Mouse (Mus musculus) embryonic facial prominence, embryonic 10.5 days (tissue): ENCODE measurements around the gene Plcb4. TPM values are rescaled to one million over a fixed set of nuclear protein-coding genes. Genes with fewer than 3 reads are reported as not detected.

ENCODE experiments used
- DNase-seq: peaks from one replicate; pipeline ENCODE4 v3.0.0-alpha.2; 2017; ENCODE audit warnings: low spot score
- H3K27ac ChIP-seq: fragments of 300-500 bp; sonication (generic); replicated peaks from 2 replicates; pipeline ENCODE4 v1.5.1; 2016; ENCODE audit warnings: mild to moderate bottlenecking
- H3K27me3 ChIP-seq: fragments of 300-500 bp; sonication (generic); replicated peaks from 2 replicates; pipeline ENCODE4 v1.6.1; 2016; ENCODE audit warnings: low read depth, mild to moderate bottlenecking; ENCODE audit not compliant: poor library complexity, severe bottlenecking
- H3K36me3 ChIP-seq: fragments of 300-500 bp; sonication (generic); replicated peaks from 2 replicates; pipeline ENCODE4 v1.6.1; 2016; ENCODE audit warnings: mild to moderate bottlenecking, moderate library complexity
- H3K4me1 ChIP-seq: fragments of 300-500 bp; sonication (generic); 2 replicates; pipeline ENCODE4 v1.6.1; 2016
- H3K4me3 ChIP-seq: fragments of 300-500 bp; sonication (generic); 2 replicates; pipeline ENCODE4 v1.5.1; 2016; ENCODE audit warnings: mild to moderate bottlenecking, moderate library complexity
- H3K9me3 ChIP-seq: fragments of 300-500 bp; sonication (generic); 2 replicates; pipeline ENCODE4 v1.6.1; 2016; ENCODE audit warnings: mild to moderate bottlenecking
- WGBS: fragments of 180-500 bp; shearing (Covaris S2); methylation state at CpG from one replicate; pipeline ENCODE4 v1.1.7; 2016; 5-methylcytosine and 5-hydroxymethylcytosine counted together
- polyA plus RNA-seq: library from polyadenylated mRNA; unstranded; fragments of >200 nt; fragmentation: Nextera tagmentation; extraction: Ambion mirVana; gene quantifications from 2 replicates; pipeline ENCODE4 v1.2.1, GENCODE M21; 2016

Plcb4 gene
- polyA plus RNA-seq, 1 experiment from 2014 or later: 16.1 TPM

DNA sequence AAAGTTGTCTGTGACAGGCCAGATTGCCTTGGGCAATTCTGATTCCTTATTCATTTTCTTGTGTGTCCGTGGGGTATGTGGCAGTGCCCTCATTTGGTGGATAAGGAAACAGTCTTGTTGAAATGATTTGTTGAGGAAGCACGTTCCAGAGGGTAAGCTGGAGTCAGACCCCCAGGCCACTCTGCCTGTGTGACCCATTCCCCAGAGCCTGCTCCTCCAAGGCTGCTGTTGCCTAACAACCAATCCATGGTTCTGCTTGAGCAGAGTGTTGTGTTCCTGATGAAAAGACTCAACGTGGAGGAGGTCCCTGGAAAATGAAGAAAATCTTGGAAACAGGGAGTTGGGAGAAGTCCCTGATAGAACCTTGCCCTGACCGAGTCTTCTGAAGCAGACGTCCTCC, 18.8 kb downstream of the Plcb4 start:
- H3K27me3 ChIP-seq: no peaks in the 10 kb centered on the region
- DNase-seq: no peak
- H3K27ac ChIP-seq: no peak overlapping the region
- H3K4me3 ChIP-seq: no peak overlapping the region
- WGBS: 55% methylated on average over 5 of the region's 5 CpGs
- H3K9me3 ChIP-seq: no peaks in the 10 kb centered on the region
- no peaks in the 10 kb centered on the region for H3K36me3 ChIP-seq
- H3K4me1 ChIP-seq: no peaks in the 10 kb centered on the region

DNA sequence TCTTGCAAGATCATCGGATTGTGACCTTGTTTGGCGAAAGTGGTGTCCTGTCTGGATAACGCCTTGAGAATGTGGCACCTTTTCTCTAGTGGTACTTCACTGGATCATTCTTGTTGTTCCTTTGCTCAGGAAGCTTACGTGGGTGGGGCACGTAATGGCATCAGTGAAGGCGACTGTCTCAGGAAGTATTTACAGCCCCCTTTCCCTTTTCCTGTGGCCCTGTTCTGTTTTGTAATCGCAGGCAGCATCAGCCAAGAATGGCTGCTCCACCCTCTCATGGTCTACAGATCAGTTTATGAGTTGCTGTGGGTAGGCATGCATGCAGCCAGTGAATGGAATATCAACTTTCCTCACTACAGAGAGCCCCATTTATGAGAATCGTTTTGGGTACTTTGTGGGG, 21.2 kb downstream of the Plcb4 start:
- H3K9me3 ChIP-seq: no peaks in the 10 kb centered on the region

DNA sequence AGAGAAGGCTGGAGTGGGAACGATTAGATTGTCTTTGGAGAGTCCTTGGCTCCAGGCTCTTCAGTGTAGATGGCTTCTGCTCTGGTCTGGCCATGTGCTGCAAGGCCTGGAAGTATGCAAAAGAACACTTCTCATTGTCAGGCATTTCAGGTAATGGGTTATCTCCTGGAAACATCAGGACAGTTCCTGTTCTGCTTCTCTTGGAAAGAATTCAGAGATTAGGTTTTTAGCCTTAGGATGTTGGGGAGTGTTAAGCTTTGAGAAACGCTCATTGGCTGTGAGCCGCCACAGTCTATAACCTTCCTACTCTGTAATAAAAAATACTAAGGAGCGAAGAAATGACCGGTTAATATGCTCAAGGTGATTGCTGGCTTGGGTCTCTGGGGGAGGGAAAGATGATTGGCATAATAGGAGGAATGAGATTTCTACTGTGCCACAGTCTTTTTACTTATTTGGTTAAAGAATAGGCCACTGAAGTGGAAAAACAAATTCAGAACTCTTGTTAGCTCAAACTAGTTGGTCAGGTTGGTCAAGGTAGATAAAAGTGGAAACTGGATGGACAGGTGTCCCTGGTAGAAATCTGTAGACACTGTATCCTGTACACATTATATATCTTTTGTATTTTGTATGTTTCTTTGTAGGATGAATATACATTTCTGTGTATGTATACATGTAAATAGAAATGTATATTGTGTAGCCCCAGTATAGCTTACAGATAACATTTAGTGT, 21.8 kb downstream of the Plcb4 start:
- no peak overlapping the region for H3K4me3 ChIP-seq
- H3K4me1 ChIP-seq: 0 out of 2 replicates have a peak, but pooled peaks cover 4% of the 10 kb centered on the region
- DNase-seq: no peak
- H3K27me3 ChIP-seq: no peaks in the 10 kb centered on the region
- no peaks in the 10 kb centered on the region for H3K9me3 ChIP-seq
- no peak overlapping the region for H3K27ac ChIP-seq
- no peaks in the 10 kb centered on the region for H3K36me3 ChIP-seq
- 94% methylated on average over 5 of the region's 5 CpGs for WGBS

More for the DNA sequence above, 21.2 kb downstream of the Plcb4 start:
- Histone ChIP-seq H3K27me3 (no peaks in the 10 kb centered on the region), H3K36me3 (no peaks in the 10 kb centered on the region), H3K4me1 (0 out of 2 replicates have a peak, but pooled peaks cover 4% of the 10 kb centered on the region), H3K4me3 (no peak overlapping the region), H3K27ac (no peak overlapping the region)
- 82% methylated on average over 8 of the region's 8 CpGs for WGBS
- no peak for DNase-seq

DNA sequence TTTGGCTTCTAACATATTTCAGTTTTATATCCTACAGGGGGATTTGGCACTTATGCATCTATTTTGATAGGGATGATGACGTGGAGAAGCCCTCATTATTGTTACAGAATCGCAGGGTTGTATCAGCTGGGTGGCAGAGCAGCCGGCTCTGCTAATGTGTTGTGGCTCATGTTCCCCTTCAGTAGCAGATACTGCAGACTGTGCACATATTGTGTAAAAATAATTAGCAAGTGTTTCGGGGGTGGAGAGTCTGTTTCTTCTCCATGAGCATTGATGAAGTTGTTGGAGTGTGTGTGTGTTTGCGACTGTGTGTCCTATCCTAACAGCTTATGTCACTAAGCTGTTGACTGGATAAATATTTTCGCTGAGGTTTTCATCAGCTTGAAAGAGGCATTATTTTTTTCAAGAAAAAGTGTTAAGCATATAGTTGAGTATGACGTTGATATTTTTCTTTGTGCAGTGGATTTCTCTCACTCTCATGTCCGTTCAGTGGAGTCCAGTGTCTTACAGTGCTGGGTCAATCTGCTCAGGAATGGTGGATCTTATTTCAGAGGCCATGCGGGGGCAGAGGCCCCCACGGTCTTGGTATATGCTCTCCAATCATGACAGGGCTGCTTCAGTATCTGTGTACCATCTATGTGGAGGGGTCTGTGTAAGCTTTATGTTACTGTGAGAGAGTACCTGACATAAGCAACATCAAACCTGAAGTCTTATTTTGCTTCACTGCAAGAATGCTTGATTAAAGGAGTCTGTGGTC, 25.1 kb downstream of the Plcb4 start:
- Histone ChIP-seq H3K4me1 (0 out of 2 replicates have a peak, but pooled peaks cover 4% of the 10 kb centered on the region), H3K36me3 (no peaks in the 10 kb centered on the region), H3K9me3 (no peaks in the 10 kb centered on the region), H3K27ac (no peak overlapping the region), H3K4me3 (no peak overlapping the region), H3K27me3 (no peaks in the 10 kb centered on the region)
- DNase-seq: no peak
- 82% methylated on average over 10 of the region's 10 CpGs for WGBS

DNA sequence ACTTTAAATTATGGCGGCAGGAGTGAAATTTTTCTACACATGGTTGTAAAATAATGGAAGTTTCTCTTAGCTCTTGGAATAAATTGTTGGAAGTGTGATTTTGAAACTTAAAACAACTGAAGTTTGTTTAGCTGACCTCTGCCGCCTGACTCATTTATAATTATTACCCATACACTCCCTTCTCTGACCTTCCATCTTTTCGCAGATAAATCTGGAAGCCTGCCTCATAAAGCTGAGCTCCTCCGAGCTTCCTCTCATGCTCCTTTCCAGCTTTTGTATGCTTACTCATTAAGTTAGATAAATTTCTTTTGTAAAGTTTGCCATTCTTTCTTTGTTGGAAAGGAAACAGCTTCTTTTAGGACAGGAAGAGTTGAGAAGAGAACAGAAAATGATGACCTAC, 27.9 kb downstream of the Plcb4 start:
- WGBS: 88% methylated on average over 4 of the region's 4 CpGs

DNA sequence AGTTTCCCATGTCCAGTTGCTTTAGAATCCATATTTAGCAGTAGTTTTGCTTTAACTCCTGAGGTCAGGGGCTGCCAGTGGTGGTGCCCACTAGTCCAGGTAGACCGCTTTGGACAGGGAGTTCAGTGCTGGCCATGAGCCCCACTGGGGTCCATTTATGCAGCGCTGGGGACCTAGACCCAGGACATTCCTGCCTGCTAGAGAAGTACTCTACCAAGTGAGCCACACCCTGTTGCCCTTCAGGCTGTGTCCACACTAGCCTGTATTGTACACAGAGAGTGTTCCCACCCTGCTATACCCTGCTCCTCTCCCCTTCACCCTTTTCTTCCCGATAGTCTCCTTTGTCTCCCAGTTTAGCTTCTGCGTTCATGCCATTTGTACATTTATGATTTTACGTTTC, 28.8 kb downstream of the Plcb4 start:
- Histone ChIP-seq H3K36me3 (no peaks in the 10 kb centered on the region), H3K27ac (no peak overlapping the region), H3K4me1 (peaks cover 9% of the 10 kb centered on the region), H3K9me3 (no peaks in the 10 kb centered on the region), H3K27me3 (no peaks in the 10 kb centered on the region), H3K4me3 (no peak overlapping the region)
- no peak for DNase-seq
- WGBS: 97% methylated on average over 5 of the region's 5 CpGs

More for the DNA sequence above, 27.9 kb downstream of the Plcb4 start:
- Histone ChIP-seq H3K27ac (no peak overlapping the region), H3K27me3 (no peaks in the 10 kb centered on the region), H3K4me1 (0 out of 2 replicates have a peak, but pooled peaks cover 4% of the 10 kb centered on the region), H3K9me3 (no peaks in the 10 kb centered on the region), H3K4me3 (no peak overlapping the region), H3K36me3 (no peaks in the 10 kb centered on the region)
- no peak for DNase-seq

DNA sequence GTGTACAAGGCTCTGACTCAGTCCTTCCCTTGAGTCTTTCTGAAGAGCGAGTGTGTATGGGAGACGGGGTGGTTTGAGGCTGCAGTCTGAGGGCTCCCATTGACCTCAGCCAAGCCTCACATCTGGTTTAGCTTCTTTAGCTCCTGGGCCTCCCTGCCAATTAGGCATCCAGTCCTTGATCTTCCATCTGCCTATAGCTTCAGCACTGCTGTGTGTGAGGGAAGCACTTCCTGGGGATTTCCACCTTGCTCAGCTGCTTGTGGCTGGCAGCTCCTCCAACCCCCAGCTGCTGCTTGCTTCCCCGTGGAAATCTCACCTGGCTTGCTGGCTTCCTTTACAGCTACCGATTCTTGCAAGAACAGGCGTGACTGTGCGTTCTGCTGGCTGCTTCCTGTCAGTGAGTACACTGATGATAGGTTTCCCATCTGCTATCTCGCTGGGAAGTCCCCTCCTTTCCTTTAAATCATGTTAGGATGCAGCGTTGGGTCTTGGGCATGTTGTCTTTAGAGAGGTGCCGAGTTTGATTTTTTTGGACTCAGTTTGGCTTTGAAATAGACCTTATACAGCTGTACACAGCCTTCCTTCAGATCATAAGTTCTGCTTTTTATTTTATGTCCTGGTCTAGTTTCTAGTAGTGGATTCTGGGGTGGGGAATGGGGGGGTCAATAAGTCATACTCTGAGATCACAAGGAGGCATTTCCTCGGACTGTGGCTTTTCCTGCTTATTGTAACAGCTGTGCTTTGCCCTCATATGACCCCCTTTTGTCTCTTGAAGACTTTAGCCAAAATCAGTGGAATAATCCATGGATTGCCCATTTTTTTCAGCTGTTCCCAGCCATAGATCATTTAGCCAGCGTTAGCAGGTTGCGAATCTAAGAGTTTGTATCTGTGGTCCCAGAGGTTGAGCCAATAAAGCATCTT, 34.0 kb downstream of the Plcb4 start:
- 53% methylated on average over 12 of the region's 12 CpGs for WGBS
- Histone ChIP-seq H3K27ac (peak overlapping the region; percentile 31; the same call in 1 of the 2 replicates), H3K9me3 (no peaks in the 10 kb centered on the region), H3K4me1 (peaks cover 13% of the 10 kb centered on the region), H3K4me3 (no peak overlapping the region), H3K27me3 (no peaks in the 10 kb centered on the region), H3K36me3 (no peaks in the 10 kb centered on the region)
- peak; percentile 50 for DNase-seq

DNA sequence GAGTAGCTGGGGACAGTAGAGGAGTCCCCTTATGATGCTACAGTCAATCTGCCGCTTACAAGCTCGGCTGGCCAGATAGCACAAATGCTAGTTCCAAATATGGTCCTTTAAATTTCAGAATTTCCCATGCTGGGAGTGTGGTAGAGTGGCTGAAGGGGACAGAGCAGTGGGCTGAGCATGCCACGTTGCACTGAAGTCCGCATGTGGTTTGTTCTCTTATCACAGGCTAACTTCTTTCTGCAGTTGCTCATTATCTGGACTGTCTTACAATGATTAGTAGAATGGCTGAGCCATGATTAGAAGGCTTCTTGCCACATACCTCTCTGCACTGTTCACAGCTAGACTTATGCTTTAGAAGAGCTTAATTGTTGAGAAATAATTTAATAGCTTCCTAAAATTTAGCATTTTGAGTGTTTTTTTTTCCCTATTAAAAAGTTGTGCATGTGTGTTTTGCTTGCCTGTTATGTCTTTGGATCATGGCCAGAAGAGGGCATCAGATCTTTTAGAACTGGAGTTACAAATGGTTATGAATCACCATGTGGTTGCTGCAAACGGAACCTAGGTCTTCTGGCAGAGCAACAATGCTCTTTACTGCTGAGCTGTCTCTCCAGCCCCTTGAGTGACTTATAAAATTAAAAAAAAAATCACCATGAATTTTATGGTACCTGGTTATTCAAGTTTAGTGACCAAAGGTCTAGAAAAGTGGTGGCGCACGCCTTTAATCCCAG, 42.0 kb downstream of the Plcb4 start:
- no peak overlapping the region for H3K4me3 ChIP-seq
- DNase-seq: no peak
- WGBS: 92% methylated on average over 7 of the region's 7 CpGs
- H3K36me3 ChIP-seq: no peaks in the 10 kb centered on the region
- no peaks in the 10 kb centered on the region for H3K9me3 ChIP-seq
- no peaks in the 10 kb centered on the region for H3K27me3 ChIP-seq
- H3K4me1 ChIP-seq: no peaks in the 10 kb centered on the region; the same call in 1 of the 2 replicates
- H3K27ac ChIP-seq: no peak overlapping the region

DNA sequence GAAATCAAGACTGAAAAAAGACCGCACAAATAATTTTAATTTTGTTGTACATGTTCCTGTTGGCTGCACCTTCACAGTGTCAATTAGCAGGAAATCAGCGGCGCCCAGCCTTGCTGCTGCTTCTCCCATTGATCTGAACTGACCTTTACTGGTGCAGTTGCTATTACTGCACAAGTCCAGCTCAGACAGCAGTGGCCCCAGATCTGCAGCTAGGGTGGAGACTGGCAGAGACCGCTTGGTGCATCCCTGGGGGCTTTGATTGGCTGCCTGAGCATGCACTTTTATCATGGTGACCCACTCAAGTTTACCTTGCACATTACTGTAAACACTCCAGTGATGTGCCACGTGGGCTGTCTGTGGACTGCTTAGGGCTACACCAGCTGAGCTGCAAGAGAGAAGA, 45.9 kb downstream of the Plcb4 start:
- H3K27ac ChIP-seq: no peak overlapping the region
- H3K9me3 ChIP-seq: no peaks in the 10 kb centered on the region
- H3K4me3 ChIP-seq: no peak overlapping the region
- H3K4me1 ChIP-seq: no peaks in the 10 kb centered on the region; the same call in 1 of the 2 replicates
- no peak for DNase-seq
- WGBS: 90% methylated on average over 5 of the region's 5 CpGs
- H3K36me3 ChIP-seq: no peaks in the 10 kb centered on the region
- no peaks in the 10 kb centered on the region for H3K27me3 ChIP-seq

DNA sequence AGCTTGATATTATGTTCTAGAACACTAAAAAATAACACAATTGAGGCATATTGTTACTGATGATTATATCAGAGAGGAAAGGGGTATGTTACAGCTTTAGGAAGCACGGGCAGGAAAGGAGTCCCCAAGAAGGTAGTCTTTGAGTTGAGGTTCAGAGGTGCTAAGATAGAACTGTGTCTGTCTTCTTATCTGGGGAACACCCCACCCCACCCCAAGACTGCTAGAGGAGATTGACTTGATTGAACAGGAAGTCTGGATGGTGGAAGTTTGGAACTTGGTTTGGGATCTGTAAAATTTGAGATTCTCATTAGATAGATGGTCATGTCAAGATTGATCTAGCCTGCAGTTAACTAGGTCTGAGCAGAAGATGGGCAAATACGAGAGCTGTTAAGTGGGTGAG, 48.5 kb downstream of the Plcb4 start:
- H3K9me3 ChIP-seq: no peaks in the 10 kb centered on the region
- DNase-seq: no peak
- no peak overlapping the region for H3K27ac ChIP-seq
- no peaks in the 10 kb centered on the region for H3K36me3 ChIP-seq
- 91% methylated on average over 2 of the region's 2 CpGs for WGBS
- H3K27me3 ChIP-seq: no peaks in the 10 kb centered on the region
- H3K4me1 ChIP-seq: peaks cover 18% of the 10 kb centered on the region
- H3K4me3 ChIP-seq: no peak overlapping the region

DNA sequence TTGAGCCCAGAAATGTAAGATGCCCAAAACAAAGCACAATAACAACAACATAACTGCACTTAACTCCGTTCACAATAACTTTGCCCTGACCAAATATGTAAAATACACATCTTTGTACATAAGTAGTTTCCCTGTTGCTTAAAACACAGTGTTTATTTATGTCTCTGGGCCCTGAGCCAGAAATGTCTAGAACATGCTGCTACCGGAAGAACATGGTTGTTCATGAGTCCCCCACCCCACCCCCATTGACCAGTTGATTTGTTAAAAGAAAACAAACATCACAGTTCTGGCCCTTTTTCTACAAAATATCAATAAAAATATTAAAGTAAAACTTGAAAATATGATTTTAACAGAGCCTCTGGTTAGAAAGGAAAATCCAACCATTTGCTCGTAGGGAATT, 49.6 kb downstream of the Plcb4 start:
- Histone ChIP-seq H3K27me3 (no peaks in the 10 kb centered on the region), H3K36me3 (no peaks in the 10 kb centered on the region), H3K4me3 (no peak overlapping the region), H3K27ac (no peak overlapping the region), H3K4me1 (peaks cover 28% of the 10 kb centered on the region), H3K9me3 (no peaks in the 10 kb centered on the region)
- no peak for DNase-seq
- 92% methylated on average over 3 of the region's 3 CpGs for WGBS

DNA sequence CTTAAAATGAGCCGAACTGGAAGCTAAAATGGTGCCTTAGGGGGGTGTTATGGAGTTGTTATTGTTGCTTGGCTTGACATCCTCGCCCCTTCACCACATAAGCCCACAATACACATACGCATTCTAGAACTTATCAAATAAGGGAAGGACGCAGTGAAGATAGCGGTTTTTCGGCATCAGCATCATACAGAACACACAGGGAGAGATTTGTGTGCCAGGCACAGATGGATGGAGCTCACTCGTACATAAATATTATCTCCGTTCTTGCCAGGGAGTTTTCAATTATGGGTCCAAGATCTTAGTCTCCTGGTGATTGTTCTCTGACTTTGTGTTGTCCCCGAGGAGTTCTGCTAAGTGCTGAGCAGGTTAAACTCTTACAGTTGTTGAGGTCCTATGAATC, 50.0 kb downstream of the Plcb4 start:
- Histone ChIP-seq H3K9me3 (no peaks in the 10 kb centered on the region), H3K27me3 (no peaks in the 10 kb centered on the region), H3K4me3 (no peak overlapping the region), H3K27ac (no peak overlapping the region), H3K36me3 (no peaks in the 10 kb centered on the region), H3K4me1 (peaks cover 28% of the 10 kb centered on the region)
- 89% methylated on average over 9 of the region's 9 CpGs for WGBS
- DNase-seq: no peak
